Mouse (Mus musculus) erythroblast, embryonic 14.5 days (primary cell): ENCODE results near the gene Sfr1.

Experiments
- GATA1 ChIP-seq: IDR thresholded peaks from 2 replicates; pipeline ENCODE4 v1.6.1; 2012; ENCODE audit warnings: low read length, inconsistent platforms, mixed read lengths
- TAL1 ChIP-seq: IDR thresholded peaks from 3 replicates; pipeline ENCODE4 v1.6.1; 2012; ENCODE audit warnings: low read length, inconsistent platforms, mixed read lengths

GRCm38 (mm10) chr19:47730691-47731070, 801 bp upstream of the Sfr1 start:
- TF ChIP-seq GATA1 (no peak), TAL1 (no peak)
